Mouse (Mus musculus): ENCODE measurements at regions not wholly inside any gene's neighbourhood (a gene's known extent, or its start where the extent isn't known, plus 50 kb on each side); places are given as distances from the start of the nearest gene placed in this dataset.

DNA sequence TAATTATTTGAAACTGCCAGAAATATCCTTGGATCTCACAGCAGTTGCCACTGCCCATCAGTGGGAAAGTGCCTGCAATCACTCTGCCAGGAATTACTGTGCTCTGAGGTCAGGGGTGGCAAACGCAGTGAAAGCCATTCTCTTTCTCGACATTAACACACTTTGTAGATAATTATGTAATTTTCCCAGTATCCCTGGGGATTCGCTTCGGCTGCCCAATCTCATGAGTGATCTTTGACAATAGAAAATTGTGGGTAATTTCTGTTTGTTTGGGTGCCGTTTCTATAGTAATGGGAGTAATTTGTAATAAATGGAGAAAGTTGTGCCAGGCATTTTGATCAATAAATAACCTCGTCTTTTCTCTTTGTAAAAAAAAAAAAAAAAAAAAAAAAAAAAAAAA lies 124.2 kb upstream of the Cdh4 start:
- DNase-seq = no peak
- H3K4me3 ChIP-seq (replicated peaks; ENCODE audit: insufficient read depth, low read depth, low read length) = no peak overlapping the region
- TF ChIP-seq CTCF (IDR thresholded peaks at IDR 0.05; ENCODE audit: borderline replicate concordance, insufficient read depth, low read depth, low read length) (no peak), POLR2A (IDR thresholded peaks at IDR 0.05; ENCODE audit: borderline replicate concordance, insufficient read depth, low read length) (no peak)
- H3K27ac ChIP-seq (ENCODE audit: insufficient read depth, low read length) = no peak overlapping the region
- no peaks in the 10 kb centered on the region for H3K27me3 ChIP-seq (ENCODE audit: control insufficient read depth, insufficient read depth, low read length)
- WGBS = 30% methylated on average over 6 of the region's 6 CpGs
- H3K4me1 ChIP-seq (ENCODE audit: control insufficient read depth, insufficient read depth, low read length) = no peaks in the 10 kb centered on the region

DNA sequence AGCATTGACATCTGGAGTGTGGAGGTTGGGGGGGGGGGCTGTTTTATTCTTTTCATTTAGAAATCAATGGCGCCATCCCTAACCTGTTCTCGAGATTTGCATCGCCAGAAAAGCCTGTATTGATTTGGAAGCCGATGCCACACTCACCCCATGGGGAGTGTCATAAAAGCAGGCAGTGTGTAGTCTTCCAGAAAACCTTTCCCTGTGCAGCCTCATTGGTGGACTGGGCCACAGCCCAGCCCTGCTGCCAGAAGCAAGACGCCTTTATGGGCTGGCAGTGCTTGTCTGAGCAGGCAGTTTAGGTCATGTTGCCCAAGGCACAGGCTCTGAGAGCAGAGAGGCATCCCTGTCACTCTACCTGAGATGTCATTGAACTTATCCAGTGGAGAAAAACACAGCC lies 117.0 kb upstream of the Cdh4 start:
- Histone ChIP-seq H3K27ac (ENCODE audit: insufficient read depth, low read length) (no peak overlapping the region), H3K4me1 (ENCODE audit: control insufficient read depth, insufficient read depth, low read length) (no peaks in the 10 kb centered on the region), H3K27me3 (ENCODE audit: control insufficient read depth, insufficient read depth, low read length) (no peaks in the 10 kb centered on the region), H3K4me3 (replicated peaks; ENCODE audit: insufficient read depth, low read depth, low read length) (no peak overlapping the region)
- TF ChIP-seq CTCF (IDR thresholded peaks at IDR 0.05; ENCODE audit: borderline replicate concordance, insufficient read depth, low read depth, low read length) = no peak
- no peak for DNase-seq
- WGBS = 18% methylated on average over 5 of the region's 5 CpGs

DNA sequence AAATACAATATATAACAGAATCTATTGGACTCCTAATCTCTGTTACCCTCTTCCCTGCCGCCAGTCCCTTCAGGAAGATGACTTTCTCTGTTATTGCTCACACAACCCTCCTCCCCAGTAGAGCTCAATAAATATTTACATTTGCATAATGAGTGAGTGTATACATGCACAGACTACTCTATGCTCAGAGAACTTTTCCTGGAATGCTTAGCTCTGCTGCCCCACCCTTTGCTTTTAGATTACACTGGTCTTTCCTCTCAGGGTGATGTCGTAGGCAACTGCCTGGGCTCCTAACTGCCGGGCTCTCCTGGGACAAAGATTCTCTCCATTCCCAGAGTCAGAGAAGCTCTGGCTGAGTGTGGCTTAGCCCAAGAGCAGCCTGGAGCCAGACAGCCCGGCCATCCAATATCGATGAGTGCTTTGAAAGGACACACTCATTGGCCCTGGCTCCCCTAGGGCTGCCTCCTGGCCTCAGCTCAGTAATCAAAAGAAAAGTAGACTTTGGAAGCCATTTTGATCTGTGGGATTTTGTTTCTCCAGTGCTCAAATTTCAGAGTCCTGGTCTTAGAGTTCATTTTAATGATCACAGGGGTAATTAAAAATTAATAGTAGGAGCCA lies 109.2 kb upstream of the Cdh4 start:
- H3K27ac ChIP-seq (ENCODE audit: insufficient read depth, low read length) = no peak overlapping the region
- DNase-seq = no peak
- 66% methylated on average over 5 of the region's 5 CpGs for WGBS

GRCm38 (mm10) chr2:179333587-179333986 lies 108.6 kb upstream of the Cdh4 start:
- DNase-seq = no peak
- TF ChIP-seq POLR2A (IDR thresholded peaks at IDR 0.05; ENCODE audit: borderline replicate concordance, insufficient read depth, low read length) (no peak), CTCF (IDR thresholded peaks at IDR 0.05; ENCODE audit: borderline replicate concordance, insufficient read depth, low read depth, low read length) (no peak)
- WGBS = 82% methylated on average over 5 of the region's 5 CpGs
- no peak overlapping the region for H3K4me3 ChIP-seq (replicated peaks; ENCODE audit: insufficient read depth, low read depth, low read length)
- no peaks in the 10 kb centered on the region for H3K4me1 ChIP-seq (ENCODE audit: control insufficient read depth, insufficient read depth, low read length)
- H3K27me3 ChIP-seq (ENCODE audit: control insufficient read depth, insufficient read depth, low read length) = no peaks in the 10 kb centered on the region
- no peak overlapping the region for H3K27ac ChIP-seq (ENCODE audit: insufficient read depth, low read length)

More for the DNA sequence above, 109.2 kb upstream of the Cdh4 start:
- no peak overlapping the region for H3K4me3 ChIP-seq (replicated peaks; ENCODE audit: insufficient read depth, low read depth, low read length)
- no peaks in the 10 kb centered on the region for H3K27me3 ChIP-seq (ENCODE audit: control insufficient read depth, insufficient read depth, low read length)
- TF ChIP-seq CTCF (IDR thresholded peaks at IDR 0.05; ENCODE audit: borderline replicate concordance, insufficient read depth, low read depth, low read length) (no peak), POLR2A (IDR thresholded peaks at IDR 0.05; ENCODE audit: borderline replicate concordance, insufficient read depth, low read length) (no peak)
- no peaks in the 10 kb centered on the region for H3K4me1 ChIP-seq (ENCODE audit: control insufficient read depth, insufficient read depth, low read length)

DNA sequence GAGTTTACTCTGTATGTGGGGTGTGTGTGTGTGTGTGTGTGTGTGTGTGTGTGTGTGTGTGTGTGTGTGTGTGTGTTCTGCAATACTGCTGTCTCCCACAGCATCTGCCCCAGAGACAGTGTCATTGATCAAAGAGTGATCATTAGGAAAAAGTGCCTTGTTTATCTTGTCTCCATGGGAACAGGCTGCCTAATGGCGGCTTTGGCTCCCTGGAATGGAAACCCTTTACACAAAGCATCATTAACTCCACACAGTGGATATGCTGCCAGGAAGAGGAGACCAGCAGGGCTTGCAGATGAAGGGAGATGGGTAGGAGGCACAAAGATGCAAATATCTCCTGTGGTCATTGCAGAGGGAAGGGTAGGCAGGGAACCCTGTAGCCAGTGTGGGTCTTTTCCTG lies 106.0 kb upstream of the Cdh4 start:
- no peak overlapping the region for H3K27ac ChIP-seq (ENCODE audit: insufficient read depth, low read length)
- H3K27me3 ChIP-seq (ENCODE audit: control insufficient read depth, insufficient read depth, low read length) = no peaks in the 10 kb centered on the region
- no peak for TF ChIP-seq CTCF (IDR thresholded peaks at IDR 0.05; ENCODE audit: borderline replicate concordance, insufficient read depth, low read depth, low read length)
- H3K4me3 ChIP-seq (replicated peaks; ENCODE audit: insufficient read depth, low read depth, low read length) = no peak overlapping the region
- DNase-seq = no peak
- 44% methylated on average over 1 of the region's 1 CpGs for WGBS
- H3K4me1 ChIP-seq (ENCODE audit: control insufficient read depth, insufficient read depth, low read length) = no peaks in the 10 kb centered on the region

- WGBS = 60% methylated on average over 3 of the region's 3 CpGs
- H3K27ac ChIP-seq (ENCODE audit: insufficient read depth, low read length) = no peak overlapping the region
- H3K27me3 ChIP-seq (ENCODE audit: control insufficient read depth, insufficient read depth, low read length) = no peaks in the 10 kb centered on the region
- DNase-seq = no peak
- no peak overlapping the region for H3K4me3 ChIP-seq (replicated peaks; ENCODE audit: insufficient read depth, low read depth, low read length)
- TF ChIP-seq POLR2A (IDR thresholded peaks at IDR 0.05; ENCODE audit: borderline replicate concordance, insufficient read depth, low read length) (no peak), CTCF (IDR thresholded peaks at IDR 0.05; ENCODE audit: borderline replicate concordance, insufficient read depth, low read depth, low read length) (no peak)
- no peaks in the 10 kb centered on the region for H3K4me1 ChIP-seq (ENCODE audit: control insufficient read depth, insufficient read depth, low read length)
Observed at GRCm38 (mm10) chr2:179352676-179353075, 89.6 kb upstream of the Cdh4 start.

- no peak for TF ChIP-seq POLR2A (IDR thresholded peaks at IDR 0.05; ENCODE audit: borderline replicate concordance, insufficient read depth, low read length)
- TF ChIP-seq CTCF (IDR thresholded peaks at IDR 0.05; ENCODE audit: borderline replicate concordance, insufficient read depth, low read depth, low read length) = no peak
- Histone ChIP-seq H3K27me3 (ENCODE audit: control insufficient read depth, insufficient read depth, low read length) (no peaks in the 10 kb centered on the region), H3K4me1 (ENCODE audit: control insufficient read depth, insufficient read depth, low read length) (no peaks in the 10 kb centered on the region), H3K4me3 (replicated peaks; ENCODE audit: insufficient read depth, low read depth, low read length) (no peak overlapping the region), H3K27ac (ENCODE audit: insufficient read depth, low read length) (no peak overlapping the region)
- DNase-seq = no peak
- WGBS = 20% methylated on average over 5 of the region's 5 CpGs
Observed at GRCm38 (mm10) chr2:179354866-179355265, 87.4 kb upstream of the Cdh4 start.

DNA sequence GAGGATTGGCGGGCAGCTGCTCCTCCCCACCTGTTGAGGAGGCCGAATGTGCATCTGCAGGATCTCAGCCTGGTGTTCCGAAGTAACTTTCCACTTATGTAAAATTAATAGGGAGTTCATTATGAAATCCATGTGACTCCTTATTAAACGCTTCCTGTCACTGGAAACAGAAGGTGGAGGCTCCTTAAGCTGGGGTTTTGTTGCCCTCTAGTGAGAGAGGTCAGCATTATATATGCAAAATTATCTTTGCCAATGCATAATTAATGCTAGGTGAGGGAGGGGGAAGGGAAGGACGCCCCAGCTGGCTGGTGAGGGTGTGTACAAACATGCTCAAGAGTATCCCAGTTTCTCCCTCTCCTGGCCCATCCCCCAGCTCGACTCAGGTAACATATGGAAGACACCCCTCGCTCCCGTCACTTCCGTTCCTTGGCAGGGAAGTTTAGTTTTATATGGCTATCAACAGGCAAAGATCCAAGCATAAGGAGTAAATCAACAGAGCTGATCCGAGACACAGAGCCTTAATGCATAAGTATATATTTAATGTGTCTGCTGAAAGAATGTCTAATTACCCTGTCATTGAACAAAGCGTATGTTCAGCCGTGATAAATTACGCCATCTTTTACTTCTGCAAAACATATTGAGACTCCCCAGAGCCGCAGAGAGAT lies 71.2 kb upstream of the Cdh4 start:
- no peak overlapping the region for H3K4me3 ChIP-seq (replicated peaks; ENCODE audit: insufficient read depth, low read depth, low read length)
- TF ChIP-seq POLR2A (IDR thresholded peaks at IDR 0.05; ENCODE audit: borderline replicate concordance, insufficient read depth, low read length) (no peak), CTCF (IDR thresholded peaks at IDR 0.05; ENCODE audit: borderline replicate concordance, insufficient read depth, low read depth, low read length) (no peak)
- WGBS = 42% methylated on average over 14 of the region's 14 CpGs

More for the DNA sequence above, 71.2 kb upstream of the Cdh4 start:
- Histone ChIP-seq H3K27me3 (ENCODE audit: control insufficient read depth, insufficient read depth, low read length) (no peaks in the 10 kb centered on the region), H3K27ac (ENCODE audit: insufficient read depth, low read length) (no peak overlapping the region), H3K4me1 (ENCODE audit: control insufficient read depth, insufficient read depth, low read length) (no peaks in the 10 kb centered on the region; the same call in 1 of the 2 replicates)
- no peak for DNase-seq
